Mouse (Mus musculus): Measurements from ENCODE around the gene Epha4.

DNA sequence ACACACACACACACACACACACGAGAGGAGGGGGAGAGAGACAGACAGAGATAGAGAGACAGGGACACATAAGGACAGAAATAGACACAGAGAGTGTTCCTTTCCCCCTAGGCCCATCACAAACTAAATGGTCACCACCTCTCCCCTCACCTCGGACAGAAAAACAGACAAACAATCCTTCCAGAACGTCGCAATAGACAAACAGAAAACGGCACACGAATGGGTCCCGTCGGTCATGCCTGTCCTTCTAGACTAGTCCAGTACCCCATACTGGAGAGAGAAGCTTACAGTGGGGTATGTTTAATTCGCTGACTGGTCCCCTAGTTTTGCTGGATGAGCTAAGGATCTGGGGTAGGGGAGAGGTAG is 946 bp downstream of the Epha4 start:
- no peak for TF ChIP-seq CTCF (IDR thresholded peaks at IDR 0.05)
- TF ChIP-seq EP300 (IDR thresholded peaks at IDR 0.05): no peak
